Mouse (Mus musculus): ENCODE measurements around the gene Foxd4. TPM values are rescaled to one million over a fixed set of nuclear protein-coding genes. Genes with fewer than 3 reads are reported as not detected.

The Foxd4 gene
- 0.18 TPM in 1 of 2 replicates, not detected in the other for total RNA-seq (2017)

DNA sequence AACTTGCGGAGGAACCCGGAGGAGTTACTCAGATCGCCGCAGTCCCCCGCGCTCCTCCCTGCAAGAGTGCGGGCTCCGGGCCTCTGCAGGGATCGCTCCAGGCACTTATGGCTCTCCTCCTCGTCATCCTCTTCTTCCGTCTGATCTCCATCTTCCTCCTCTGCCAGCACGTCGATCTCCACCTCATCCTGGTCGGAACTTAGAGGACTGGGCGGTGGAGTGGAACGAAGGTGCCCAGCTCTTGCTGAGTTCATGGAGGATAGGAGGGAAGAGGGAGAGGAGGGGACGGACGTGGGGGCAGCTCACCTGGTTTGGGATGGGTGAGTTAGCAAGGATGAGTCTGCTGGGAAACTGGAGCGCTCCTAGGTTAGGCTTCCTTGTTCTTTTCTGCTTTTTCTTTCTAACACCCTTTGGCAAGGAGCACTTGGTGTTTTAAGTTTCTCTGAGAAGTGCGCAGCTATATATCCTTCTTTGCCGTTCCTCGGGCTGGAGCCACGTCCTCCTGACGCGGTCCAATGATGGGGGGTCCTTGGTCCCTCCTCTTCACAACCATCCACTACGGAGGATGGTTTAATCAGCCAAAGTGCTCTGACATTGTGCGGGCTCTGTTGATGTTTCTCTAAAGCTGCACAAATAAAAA, at the start of gene Foxd4:
Foxd4 (minus strand) TSS at position 617 of the 640 bp plus-strand sequence.
- no peak for ATAC-seq (replicated peaks; ENCODE audit: low read depth, poor library complexity, severe bottlenecking)

DNA sequence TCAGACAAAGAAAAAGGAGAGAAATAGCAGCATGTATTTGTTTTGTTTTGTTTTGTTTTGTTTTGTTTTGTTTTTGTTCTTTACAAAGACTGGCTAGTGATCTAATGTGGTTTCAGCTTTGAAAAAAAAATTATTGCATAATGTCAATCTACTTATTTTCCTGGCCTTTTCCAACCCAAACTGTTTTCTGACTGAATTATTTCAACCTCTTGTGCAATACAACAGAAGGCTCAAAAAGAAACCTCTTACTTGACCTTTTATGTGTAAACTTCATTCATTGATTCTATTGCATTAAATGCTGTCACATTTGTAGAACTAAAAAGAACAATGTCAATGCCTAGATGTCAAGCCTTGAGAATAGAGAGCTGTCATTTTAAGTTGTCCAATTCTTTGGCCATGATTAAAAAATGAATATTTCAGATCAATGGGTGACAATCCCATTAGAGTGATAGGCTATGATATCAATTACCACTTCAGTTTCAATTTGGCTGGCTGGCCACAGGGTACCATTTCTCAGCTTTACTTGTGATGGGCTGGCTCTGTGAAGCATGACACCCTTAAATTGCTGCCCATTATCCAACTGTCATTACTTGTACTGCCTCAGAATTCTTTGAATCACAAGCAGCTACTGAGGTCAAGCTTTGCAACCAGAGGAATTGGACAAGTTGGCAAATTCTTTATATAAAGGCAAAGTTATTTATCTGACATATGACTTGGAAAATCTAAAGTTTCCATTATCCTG, 44.7 kb upstream of the Foxd4 start:
- ATAC-seq (replicated peaks; ENCODE audit: low read depth, poor library complexity, severe bottlenecking), result no peak

DNA sequence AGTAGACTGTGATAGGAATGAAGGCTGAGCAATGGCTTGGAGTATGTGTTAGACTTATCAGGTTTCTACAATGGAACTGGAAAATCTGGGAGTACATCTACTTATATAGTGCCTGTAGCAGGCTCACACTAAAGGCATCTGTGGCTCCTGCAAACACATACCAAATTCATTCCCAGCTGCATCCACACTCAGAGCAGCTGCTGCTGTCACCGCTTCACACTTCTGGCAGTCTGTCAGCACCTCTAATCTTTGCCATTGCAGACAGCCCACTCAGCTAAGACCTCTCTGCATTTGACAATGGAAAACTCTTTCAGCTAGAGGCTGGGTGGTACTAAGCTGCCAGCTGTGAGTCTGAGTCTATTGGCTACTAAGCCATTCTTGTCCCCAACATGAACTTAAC, 36.1 kb upstream of the Foxd4 start:
- ATAC-seq (replicated peaks; ENCODE audit: low read depth, poor library complexity, severe bottlenecking), result no peak

DNA sequence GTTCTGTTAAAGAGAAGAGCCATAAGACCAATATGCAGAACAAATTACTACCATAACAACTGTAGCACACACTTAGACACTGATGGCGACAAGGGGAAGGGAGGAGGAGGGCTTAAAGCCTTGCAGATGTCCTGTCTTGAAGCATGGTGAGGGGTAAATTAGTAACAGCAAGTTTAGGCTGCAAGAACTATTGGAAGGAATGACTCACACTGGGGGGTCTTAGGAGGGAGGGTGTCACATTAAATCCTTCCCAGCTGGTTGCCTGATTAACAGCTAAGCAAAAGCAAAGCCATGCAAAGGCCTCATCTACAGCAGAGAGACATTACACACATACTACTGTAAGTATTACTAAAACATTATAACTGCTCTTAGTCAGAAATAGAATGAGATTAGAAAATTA, 28.0 kb upstream of the Foxd4 start:
- ATAC-seq (replicated peaks; ENCODE audit: low read depth, poor library complexity, severe bottlenecking), result no peak

DNA sequence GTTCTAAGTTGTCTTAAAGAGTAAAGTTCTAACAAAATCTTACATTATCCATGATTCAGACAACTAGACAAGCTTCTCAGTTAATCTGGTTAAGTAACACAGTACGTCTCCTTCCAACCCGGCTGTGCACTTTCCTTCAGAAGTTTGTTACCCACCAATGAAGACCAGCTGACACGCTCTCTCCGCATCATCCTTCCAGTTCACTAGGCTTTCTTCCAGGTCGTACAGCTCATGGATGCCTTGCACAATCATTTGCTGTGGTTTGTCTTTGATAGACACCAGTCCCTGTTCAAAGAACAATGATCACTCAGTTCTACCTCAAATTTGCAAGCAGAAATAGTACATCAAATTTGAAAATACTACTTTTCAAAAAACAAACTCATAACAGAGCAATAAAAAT, 19.9 kb upstream of the Foxd4 start:
- no peak for ATAC-seq (replicated peaks; ENCODE audit: low read depth, poor library complexity, severe bottlenecking)

DNA sequence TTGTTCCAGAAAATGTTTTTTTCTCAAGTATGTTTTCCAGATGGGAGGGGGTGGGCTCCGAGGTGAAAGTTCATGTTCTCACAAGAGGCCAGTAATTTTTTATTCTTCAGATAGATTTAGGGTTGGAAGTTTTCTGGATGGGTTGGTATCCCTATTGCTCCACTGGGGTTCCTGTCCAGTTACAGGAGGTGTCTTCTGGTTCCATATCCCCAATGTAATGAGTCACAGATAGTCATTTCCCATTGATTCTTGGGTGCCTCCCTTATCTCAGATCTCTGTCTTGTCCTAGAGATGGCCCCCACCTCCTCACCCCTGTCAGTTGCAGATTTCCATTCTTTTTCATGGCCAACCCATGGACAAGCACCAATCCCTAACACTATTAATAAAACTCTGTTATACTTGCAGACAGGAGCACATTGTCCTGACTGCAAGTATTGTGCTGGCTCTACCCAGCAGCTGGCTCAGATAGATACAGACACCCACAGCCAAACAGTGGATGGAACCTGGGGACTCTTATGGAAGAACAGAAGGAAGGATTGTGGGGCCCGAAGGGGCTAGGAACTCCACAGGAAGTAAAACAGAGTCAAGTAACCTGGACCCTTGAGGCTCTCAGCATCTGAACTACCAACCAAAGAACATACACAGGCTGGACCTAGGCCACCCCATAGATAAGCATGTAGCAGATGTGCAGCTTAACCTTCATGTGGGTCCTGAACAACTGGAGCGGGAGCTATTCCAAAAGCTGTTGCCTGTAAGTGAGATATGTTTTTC, 7.6 kb upstream of the Foxd4 start:
- no peak for ATAC-seq (replicated peaks; ENCODE audit: low read depth, poor library complexity, severe bottlenecking)

DNA sequence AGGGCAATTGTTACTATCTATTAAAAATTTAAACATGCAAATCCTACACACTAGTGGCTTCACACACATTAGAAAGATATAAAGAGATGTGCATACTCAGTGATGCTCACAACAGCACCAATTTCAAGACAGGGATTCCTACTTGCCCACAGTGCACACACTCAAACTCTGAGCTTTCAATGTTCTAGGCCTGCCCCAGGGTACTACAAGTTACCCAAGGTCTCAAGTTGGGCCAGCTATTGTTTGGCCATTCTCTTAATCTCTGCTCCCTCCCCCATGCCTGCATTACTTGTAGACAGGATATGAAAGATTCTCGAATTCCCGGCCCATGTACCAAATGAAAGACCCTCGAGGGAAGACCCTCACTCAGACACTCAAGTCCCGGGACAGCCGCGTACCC, 6.7 kb upstream of the Foxd4 start:
- ATAC-seq (replicated peaks; ENCODE audit: low read depth, poor library complexity, severe bottlenecking), result no peak

DNA sequence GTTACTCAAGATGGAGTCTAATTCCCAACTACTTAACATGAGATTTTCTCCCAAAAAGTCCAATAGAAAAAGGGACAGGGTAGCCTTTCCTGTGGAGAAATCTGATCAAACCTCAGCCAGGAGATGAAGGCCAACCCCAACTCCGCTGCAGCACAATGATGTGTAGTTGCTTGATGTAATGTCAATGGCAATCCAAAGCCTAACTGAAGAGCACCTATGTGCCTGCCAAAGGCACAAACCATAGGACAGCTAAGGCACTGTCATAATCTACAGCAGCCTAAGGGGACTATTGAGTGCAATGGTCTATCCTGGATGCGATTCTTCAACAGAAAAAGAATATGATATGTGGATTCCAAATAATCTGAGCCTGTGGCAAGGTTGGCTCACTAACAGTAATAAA, 1.8 kb upstream of the Foxd4 start:
- ATAC-seq (replicated peaks; ENCODE audit: low read depth, poor library complexity, severe bottlenecking), result no peak

DNA sequence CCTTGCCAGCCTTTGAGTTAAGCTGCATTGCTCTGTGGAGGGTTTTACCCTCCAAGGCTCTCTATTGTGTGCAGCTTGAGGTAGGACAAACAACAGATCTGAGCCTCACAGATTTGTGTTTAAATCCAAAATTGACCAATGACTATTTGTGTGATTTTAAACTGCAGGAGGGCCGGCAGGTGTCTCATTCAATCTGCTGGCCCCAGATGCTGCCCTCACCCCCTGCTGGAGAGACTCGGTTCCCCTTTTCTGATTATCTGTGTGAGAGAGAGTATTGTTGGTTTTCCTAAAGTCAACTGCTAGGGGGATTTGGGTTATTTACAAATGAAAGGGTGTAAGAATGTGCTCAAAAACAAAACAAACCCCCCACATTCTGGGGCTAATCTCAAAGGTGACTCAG, 1.3 kb upstream of the Foxd4 start:
- no peak for ATAC-seq (replicated peaks; ENCODE audit: low read depth, poor library complexity, severe bottlenecking)

DNA sequence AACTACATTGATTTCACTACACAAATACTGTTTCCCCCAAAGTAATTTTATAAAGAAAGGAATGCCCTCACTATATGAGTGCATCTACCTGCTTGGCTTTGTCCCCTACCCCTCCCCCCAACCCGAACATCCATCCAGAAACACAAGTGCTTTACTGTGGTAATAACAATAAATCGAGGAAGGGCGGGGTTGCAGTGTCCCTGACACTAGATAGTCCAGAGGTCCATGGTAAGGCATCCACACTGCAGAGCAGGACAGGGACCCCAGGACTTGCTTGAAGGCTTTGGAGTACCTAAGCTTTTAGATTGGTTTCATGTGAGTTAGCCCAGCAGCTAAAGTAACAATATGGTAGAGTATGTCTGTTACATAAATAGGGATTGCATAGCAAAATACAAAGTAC, 669 bp upstream of the Foxd4 start:
- no peak for ATAC-seq (replicated peaks; ENCODE audit: low read depth, poor library complexity, severe bottlenecking)

DNA sequence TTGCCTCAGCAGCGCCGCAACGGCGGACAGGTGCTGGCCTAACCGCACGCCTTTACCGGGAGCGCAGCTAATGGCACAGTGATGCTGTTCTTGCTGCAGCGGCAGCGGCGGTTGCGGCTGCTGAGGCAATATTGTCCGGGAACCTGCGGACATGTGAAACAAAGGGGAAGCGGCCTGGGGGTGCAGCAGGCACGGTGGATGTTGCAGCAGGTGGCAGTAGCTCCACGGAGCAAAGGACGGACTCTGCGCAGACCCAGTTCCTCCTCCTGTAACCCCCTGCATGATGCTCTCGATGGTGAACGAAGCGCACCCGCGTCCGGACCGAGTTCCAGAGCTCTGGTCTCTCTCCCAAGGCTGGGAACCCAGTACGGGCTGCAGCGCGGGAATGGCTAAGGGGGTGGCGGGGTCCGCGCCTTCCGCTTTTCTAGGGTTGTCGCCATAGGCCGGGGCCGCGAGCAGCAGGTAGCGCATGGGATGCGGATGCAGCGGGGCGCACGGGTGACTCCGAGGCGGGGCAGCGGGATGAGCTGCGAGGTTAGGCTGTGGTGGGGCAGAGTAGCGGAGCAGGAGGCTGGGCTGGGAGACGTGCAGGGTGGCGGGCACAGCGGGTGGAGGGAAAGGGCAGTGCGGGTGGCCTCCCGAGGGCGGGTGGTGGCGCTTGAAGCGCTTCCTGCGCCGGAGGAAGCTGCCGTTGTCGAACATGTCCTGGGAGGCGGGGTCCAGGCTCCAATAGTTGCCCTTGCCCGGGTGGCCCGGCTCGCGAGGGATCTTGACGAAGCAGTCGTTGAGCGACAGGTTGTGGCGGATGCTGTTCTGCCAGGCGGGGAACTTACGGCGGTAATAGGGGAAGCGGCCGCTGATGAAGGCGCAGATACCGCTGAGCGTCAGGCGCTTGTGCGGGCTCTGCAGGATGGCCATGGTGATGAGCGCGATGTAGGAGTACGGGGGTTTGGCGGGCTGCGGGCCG, 1.1 kb downstream of the Foxd4 start:
- peak; percentile 72 for ATAC-seq (replicated peaks; ENCODE audit: low read depth, poor library complexity, severe bottlenecking)

DNA sequence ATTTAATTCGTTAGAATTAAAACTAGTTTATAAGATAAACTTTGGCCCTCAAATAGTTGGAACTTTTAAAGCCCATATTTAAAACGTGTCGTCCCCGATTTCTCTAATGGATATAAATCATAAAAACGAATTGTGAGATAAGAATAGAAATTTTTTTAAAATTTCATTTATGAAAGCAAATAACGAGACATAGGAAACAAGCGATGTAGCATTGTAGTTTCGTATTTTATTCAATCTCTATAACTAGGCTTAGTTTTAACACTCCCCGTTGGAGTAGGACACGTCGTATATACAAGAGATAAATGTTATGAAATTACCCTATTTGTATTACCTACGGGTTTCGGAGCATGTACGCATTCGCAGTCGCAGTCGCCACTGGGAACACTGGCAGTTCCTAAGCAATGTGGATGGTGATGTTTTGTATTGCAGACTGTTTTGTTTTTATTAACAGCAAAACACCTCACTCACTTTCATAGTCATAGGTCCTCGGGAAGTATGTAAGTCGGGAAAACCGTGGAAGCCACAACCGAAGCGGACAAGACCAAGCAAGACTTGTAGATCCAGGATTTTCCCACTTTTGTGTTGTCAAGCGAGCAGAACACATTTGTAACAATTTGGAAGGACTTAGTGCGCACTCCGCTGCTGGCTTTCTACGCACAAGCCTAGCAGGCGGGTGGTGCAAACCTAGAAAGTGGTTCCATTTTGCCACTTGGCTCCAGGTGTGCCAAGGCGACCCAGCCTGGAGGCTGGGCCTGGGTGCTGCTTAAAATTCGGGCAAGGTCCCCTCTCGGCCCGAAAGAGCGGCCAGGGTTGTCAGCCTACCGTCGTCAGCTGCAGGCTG, 2.0 kb downstream of the Foxd4 start:
- ATAC-seq (replicated peaks; ENCODE audit: low read depth, poor library complexity, severe bottlenecking), result no peak

DNA sequence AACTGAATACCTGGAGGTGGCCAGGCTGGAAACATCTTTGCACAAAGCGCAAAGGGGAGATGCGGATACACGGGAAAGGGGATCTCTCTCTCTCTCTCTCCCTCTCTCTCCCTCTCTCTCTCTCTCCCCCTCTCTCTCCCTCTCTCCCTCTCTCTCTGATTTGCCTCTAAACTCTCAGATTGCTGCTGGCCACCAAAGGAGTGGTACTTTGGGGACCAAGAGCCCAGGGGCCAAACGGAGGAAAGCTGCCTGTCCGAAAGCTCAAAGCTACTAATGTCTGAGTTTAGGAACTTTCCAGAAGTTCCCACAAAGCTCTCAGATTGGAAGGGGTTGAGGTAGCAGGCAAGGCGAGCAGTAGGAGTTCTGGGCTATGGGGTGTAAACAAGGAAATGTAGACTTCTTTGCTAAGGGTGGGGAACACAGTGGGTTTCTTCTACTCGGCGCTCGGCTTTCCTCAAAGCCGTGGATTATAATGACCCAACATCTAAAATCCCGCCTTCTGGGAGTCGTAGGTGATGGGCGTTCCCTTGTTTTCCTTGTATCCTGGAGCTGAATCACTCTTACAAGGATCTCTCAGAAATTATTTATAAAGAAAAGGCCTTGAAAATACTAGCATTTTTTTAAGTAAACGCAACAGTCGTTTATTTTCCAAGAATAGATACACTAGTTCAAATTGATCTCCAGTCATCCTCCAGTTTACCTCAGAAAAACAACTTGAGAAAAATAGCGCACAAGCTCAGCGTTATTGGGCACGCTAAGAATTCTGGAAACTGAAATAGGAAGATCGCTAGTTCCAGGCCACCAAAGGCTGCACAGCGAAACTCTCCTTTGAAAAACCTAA, 2.9 kb downstream of the Foxd4 start:
- ATAC-seq (replicated peaks; ENCODE audit: low read depth, poor library complexity, severe bottlenecking), result no peak

DNA sequence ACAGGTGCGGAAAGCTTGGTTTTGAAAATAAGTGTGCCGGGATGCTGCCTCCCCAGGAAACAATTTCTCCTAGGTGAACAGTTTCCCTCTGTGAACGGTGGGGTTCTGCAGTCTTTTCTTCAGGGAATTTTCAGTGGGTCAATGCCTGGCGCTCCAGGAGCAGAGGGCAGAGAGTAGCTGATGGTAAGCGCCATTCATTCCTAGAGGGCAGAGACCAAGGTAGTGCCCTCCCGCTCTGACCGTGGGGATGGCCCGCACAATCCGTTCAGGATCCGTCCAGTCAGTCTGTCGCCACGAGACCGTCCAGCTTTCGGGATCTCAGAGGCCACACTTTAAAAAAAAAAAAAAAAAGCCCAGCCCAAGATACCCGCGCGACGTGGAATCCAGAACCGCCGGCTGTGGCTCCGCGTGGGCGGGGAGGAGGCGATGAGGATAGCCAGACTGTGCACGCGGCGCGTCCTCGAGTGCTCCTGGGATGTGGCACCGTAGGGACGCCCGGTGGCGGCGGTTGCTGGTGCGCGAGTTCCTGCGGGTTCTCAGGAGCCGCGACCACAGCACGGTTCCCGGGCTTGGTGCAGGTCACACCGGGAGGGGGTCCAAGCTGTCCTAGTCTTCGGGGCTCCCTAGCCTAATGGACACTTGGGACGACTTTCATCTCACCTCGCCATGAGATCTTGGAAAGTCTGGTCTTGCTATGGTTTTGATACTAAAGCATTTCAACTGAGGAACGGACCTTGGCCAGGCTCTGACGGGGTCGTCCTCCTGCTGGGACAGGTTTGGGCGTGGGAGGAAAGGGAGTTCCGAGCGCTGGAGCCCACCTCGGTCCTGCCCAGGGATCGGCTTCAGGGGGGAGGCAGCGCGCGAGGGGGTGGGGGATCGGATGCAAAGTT, 3.7 kb downstream of the Foxd4 start:
- 0 out of 2 replicates have a peak, but pooled peaks have one; percentile 13 for ATAC-seq (replicated peaks; ENCODE audit: low read depth, poor library complexity, severe bottlenecking)

DNA sequence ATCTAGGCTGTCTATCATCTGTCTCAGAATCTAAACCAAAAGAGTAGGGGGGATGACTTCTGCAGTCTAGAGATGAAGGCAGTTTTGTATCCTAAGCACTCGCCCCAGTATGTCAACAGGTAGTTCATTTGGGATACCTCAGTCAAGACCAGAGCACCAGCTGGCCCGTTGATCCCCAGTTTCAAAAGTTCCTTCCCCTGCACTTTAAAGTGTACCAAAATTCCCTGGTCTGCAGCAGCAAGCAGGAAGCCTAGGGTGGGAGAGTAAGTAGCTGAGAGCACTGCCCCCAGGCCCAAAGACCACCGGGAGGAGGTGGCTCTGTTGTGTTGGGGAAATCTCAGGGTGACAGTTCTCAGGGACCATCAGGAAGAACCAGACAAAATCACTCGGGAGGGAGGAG, 4.5 kb downstream of the Foxd4 start:
- ATAC-seq (replicated peaks; ENCODE audit: low read depth, poor library complexity, severe bottlenecking), result no peak

DNA sequence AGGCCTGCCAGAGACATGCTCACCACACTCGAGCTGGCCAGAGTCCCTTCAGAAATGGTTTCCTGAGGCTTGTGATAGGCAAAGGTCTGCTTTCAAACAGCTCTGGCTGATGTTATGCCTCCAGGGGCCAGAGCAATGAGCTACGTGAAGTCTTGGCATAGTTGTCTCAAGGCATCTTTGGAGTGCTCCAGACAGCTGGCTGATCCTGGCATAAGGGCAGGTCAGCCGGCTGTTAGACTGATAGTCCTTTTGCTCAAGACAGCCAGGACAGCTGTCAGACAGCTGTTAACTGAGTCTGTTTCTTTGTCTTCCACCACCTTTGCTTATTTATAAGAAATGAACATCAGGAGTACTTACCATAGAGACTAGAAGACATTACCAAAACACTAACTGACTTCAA, 14.1 kb downstream of the Foxd4 start:
- ATAC-seq (replicated peaks; ENCODE audit: low read depth, poor library complexity, severe bottlenecking), result no peak

DNA sequence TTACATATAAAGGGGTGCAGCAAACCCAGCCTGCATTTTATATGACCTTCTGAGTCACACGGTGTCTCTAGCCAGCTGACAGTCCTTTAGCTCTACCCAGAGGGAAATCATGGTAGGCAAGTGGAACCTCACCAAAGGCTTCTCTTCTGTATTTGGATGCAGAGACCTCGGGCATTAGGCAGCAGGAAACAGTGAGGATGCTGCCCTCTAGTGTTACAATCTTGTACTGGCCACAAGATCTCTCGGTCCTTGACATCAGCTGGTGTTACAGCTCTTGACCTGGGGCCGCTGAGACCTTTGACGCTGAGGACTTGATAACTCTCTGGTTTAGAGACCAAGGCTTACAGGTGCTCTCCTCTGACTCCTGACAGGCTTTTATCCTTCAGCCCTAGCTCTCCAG, 15.5 kb downstream of the Foxd4 start:
- peak; percentile 94 for ATAC-seq (replicated peaks; ENCODE audit: low read depth, poor library complexity, severe bottlenecking)
